Mouse (Mus musculus) testis, adult 2 months (tissue): ENCODE data around the gene H2afz. TPM values are rescaled to one million over a fixed set of nuclear protein-coding genes. Genes with fewer than 3 reads are reported as not detected.

Experiments
- H3K27ac ChIP-seq: fragments of 200-500 bp; 2 replicates; pipeline ENCODE4 v1.5.1; 2012; ENCODE audit warnings: low read depth, low read length; ENCODE audit not compliant: control insufficient read depth, insufficient read depth
- H3K27me3 ChIP-seq: fragments of 200-500 bp; 2 replicates; pipeline ENCODE4 v1.6.1; 2012; ENCODE audit warnings: mild to moderate bottlenecking, low read length, moderate library complexity; ENCODE audit not compliant: control insufficient read depth, insufficient read depth
- H3K36me3 ChIP-seq: fragments of 200-500 bp; 2 replicates; pipeline ENCODE4 v1.6.1; 2012; ENCODE audit warnings: mild to moderate bottlenecking, low read length; ENCODE audit not compliant: control insufficient read depth, insufficient read depth
- H3K4me1 ChIP-seq: fragments of 200-500 bp; 2 replicates; pipeline ENCODE4 v1.6.1; 2012; ENCODE audit warnings: low read length; ENCODE audit not compliant: control insufficient read depth, insufficient read depth
- H3K4me3 ChIP-seq: fragments of 200-500 bp; 2 replicates; pipeline ENCODE4 v1.5.1; 2012; ENCODE audit warnings: low read depth, mild to moderate bottlenecking, low read length, moderate library complexity, mixed read lengths; ENCODE audit not compliant: control insufficient read depth
- CTCF ChIP-seq: fragments of 200-500 bp; IDR thresholded peaks from 2 replicates; pipeline ENCODE4 v1.5.1; 2012; ENCODE audit warnings: low read depth, mild to moderate bottlenecking, inconsistent platforms, low read length, moderate library complexity; ENCODE audit not compliant: control insufficient read depth, insufficient read depth, insufficient replicate concordance
- POLR2A ChIP-seq: fragments of 200-500 bp; IDR thresholded peaks from 2 replicates; pipeline ENCODE4 v1.6.1; 2012; ENCODE audit warnings: low read depth, mild to moderate bottlenecking, inconsistent platforms, low read length, moderate library complexity; ENCODE audit not compliant: control insufficient read depth
- polyA plus RNA-seq: library from polyadenylated mRNA; depleted of rRNA; stranded (reverse); fragments of >200 nt; gene quantifications from 2 replicates; pipeline ENCODE4 v1.2.3, GENCODE M21; 2012

Gene H2afz
- polyA plus RNA-seq, 1 experiment, result 782 TPM

- peak overlapping the region; percentile 83 for H3K27ac ChIP-seq
- peak overlapping the region; percentile 94 for H3K4me3 ChIP-seq
- H3K36me3 ChIP-seq, result no peaks in the 10 kb centered on the region
- H3K4me1 ChIP-seq, result peaks cover 7% of the 10 kb centered on the region
- H3K27me3 ChIP-seq, result no peaks in the 10 kb centered on the region
- no peak for TF ChIP-seq POLR2A
- TF ChIP-seq CTCF, result peak; percentile 64; the same call in 1 of the 2 replicates
Observed at GRCm38 (mm10) chr3:137864988-137865982, 998 bp downstream of the H2afz start.

GRCm38 (mm10) chr3:137867133-137867436 lies 2.8 kb downstream of the H2afz start:
- H3K36me3 ChIP-seq, result no peaks in the 10 kb centered on the region
- peaks cover 7% of the 10 kb centered on the region for H3K4me1 ChIP-seq
- peak overlapping the region; percentile 90 for H3K27ac ChIP-seq
- H3K27me3 ChIP-seq, result no peaks in the 10 kb centered on the region
- peak overlapping the region; percentile 96 for H3K4me3 ChIP-seq
- no peak for TF ChIP-seq POLR2A
- TF ChIP-seq CTCF, result no peak

- TF ChIP-seq POLR2A (peak; percentile 28; the same call in 1 of the 2 replicates), CTCF (no peak)
- peaks cover 7% of the 10 kb centered on the region for H3K4me1 ChIP-seq
- no peaks in the 10 kb centered on the region for H3K27me3 ChIP-seq
- peak within 1 kb of the TSS; percentile 90 for H3K27ac ChIP-seq
- peak within 1 kb of the TSS; percentile 96 for H3K4me3 ChIP-seq
- no peaks in the 10 kb centered on the region for H3K36me3 ChIP-seq
Observed at GRCm38 (mm10) chr3:137867437-137868093, 3.3 kb downstream of the H2afz start, which contains the start of gene Dnajb14. TSS of gene Dnajb14 (plus strand) at chr3:137867675.

GRCm38 (mm10) chr3:137868094-137868913 lies 4.0 kb downstream of the H2afz start:
- H3K27me3 ChIP-seq, result no peaks in the 10 kb centered on the region
- peak overlapping the region; percentile 90 for H3K27ac ChIP-seq
- H3K36me3 ChIP-seq, result no peaks in the 10 kb centered on the region
- H3K4me3 ChIP-seq, result peak overlapping the region; percentile 96
- TF ChIP-seq POLR2A (no peak), CTCF (no peak)
- H3K4me1 ChIP-seq, result peaks cover 4% of the 10 kb centered on the region

GRCm38 (mm10) chr3:137869395-137869794 lies 5.1 kb downstream of the H2afz start:
- H3K36me3 ChIP-seq, result no peaks in the 10 kb centered on the region
- H3K27ac ChIP-seq, result no peak overlapping the region
- no peaks in the 10 kb centered on the region for H3K27me3 ChIP-seq
- no peak for TF ChIP-seq POLR2A
- TF ChIP-seq CTCF, result no peak
- peak overlapping the region; percentile 35 for H3K4me3 ChIP-seq
- peaks cover 4% of the 10 kb centered on the region for H3K4me1 ChIP-seq

- Histone ChIP-seq H3K36me3 (no peaks in the 10 kb centered on the region), H3K27ac (no peak overlapping the region), H3K4me3 (peak overlapping the region; percentile 10; the same call in 1 of the 2 replicates), H3K4me1 (no peaks in the 10 kb centered on the region), H3K27me3 (no peaks in the 10 kb centered on the region)
- no peak for TF ChIP-seq POLR2A
- no peak for TF ChIP-seq CTCF
Observed at GRCm38 (mm10) chr3:137879313-137879712, 15.0 kb downstream of the H2afz start.
